Comparison of ENCODE assay signal across 8 mouse cellular contexts in genomic region chr7:35586055-35586905, GRCm38 (mm10). TPM values are rescaled to one million over a fixed set of nuclear protein-coding genes. Genes with fewer than 3 reads are reported as not detected.
DNase-seq lines count a peak whose midpoint lies in the region; ATAC-seq and TF ChIP-seq lines count a peak whose summit lies in the region.

Gene Ankrd27, plus strand, starts transcription at chr7:35586244.

- no peak for TF ChIP-seq EP300 in heart, postnatal 0 days (IDR thresholded peaks at IDR 0.05; ENCODE audit: low read depth)

- H3K27ac ChIP-seq in forebrain, embryonic 12.5 days = peak within 1 kb of the TSS; percentile 70; the same call in 1 of the 2 replicates
- H3K27ac ChIP-seq in heart, postnatal 0 days (ENCODE audit: low read depth) = peak within 1 kb of the TSS; percentile 5; the same call in 1 of the 2 replicates
- peak within 1 kb of the TSS; percentile 75 for H3K27ac ChIP-seq in liver, embryonic 16.5 days (ENCODE audit: low read length)
- peak within 1 kb of the TSS; percentile 74 for H3K27ac ChIP-seq in neural tube, embryonic 13.5 days (replicated peaks)
- no peak within 1 kb of the TSS; the same call in 1 of the 2 replicates for H3K27ac ChIP-seq in testis, adult 2 months (ENCODE audit: control insufficient read depth, insufficient read depth, low read depth, low read length)

- peak; percentile 96 for DNase-seq in c-Kit-positive CD71-positive TER-119-positive erythroid progenitor cells, embryonic 14.5 days (ENCODE audit: low spot score)
- DNase-seq in heart, postnatal 0 days (ENCODE audit: low spot score) = peak; percentile 95
- DNase-seq in kidney, postnatal 4 days = peak; percentile 96 to 97

- peaks cover 48% of the 10 kb centered on the region for H3K4me1 ChIP-seq in E14TG2a.4 (replicated peaks; ENCODE audit: low read depth, low read length)
- peaks cover 26% of the 10 kb centered on the region for H3K4me1 ChIP-seq in forebrain, embryonic 12.5 days
- H3K4me1 ChIP-seq in heart, postnatal 0 days (ENCODE audit: control insufficient read depth, insufficient read depth) = peaks cover 18% of the 10 kb centered on the region
- peaks cover 51% of the 10 kb centered on the region for H3K4me1 ChIP-seq in liver, embryonic 16.5 days (ENCODE audit: control insufficient read depth, low read depth, low read length)
- peaks cover 34% of the 10 kb centered on the region for H3K4me1 ChIP-seq in neural tube, embryonic 13.5 days (replicated peaks)
- peaks cover 27% of the 10 kb centered on the region for H3K4me1 ChIP-seq in testis, adult 2 months (ENCODE audit: control insufficient read depth, insufficient read depth, low read length)

- H3K4me3 ChIP-seq in E14TG2a.4 (replicated peaks; ENCODE audit: low read length) = peak within 1 kb of the TSS; percentile 97
- H3K4me3 ChIP-seq in forebrain, embryonic 12.5 days (replicated peaks) = peak within 1 kb of the TSS; percentile 72
- H3K4me3 ChIP-seq in heart, postnatal 0 days (ENCODE audit: low read depth, low read length) = peak within 1 kb of the TSS; percentile 81
- peak within 1 kb of the TSS; percentile 90 for H3K4me3 ChIP-seq in liver, embryonic 16.5 days (ENCODE audit: low read depth, low read length)
- peak within 1 kb of the TSS; percentile 72 for H3K4me3 ChIP-seq in neural tube, embryonic 13.5 days
- H3K4me3 ChIP-seq in testis, adult 2 months (ENCODE audit: control insufficient read depth, low read depth, low read length) = peak within 1 kb of the TSS; percentile 92

- peaks cover 19% of the 10 kb centered on the region for H3K36me3 ChIP-seq in E14TG2a.4 (ENCODE audit: insufficient read depth, low read length)
- H3K36me3 ChIP-seq in forebrain, embryonic 12.5 days (replicated peaks) = no peaks in the 10 kb centered on the region
- H3K36me3 ChIP-seq in heart, postnatal 0 days (replicated peaks; ENCODE audit: control insufficient read depth, insufficient read depth, low read length) = no peaks in the 10 kb centered on the region
- H3K36me3 ChIP-seq in liver, embryonic 16.5 days (ENCODE audit: control insufficient read depth, insufficient read depth) = no peaks in the 10 kb centered on the region
- no peaks in the 10 kb centered on the region for H3K36me3 ChIP-seq in neural tube, embryonic 13.5 days
- no peaks in the 10 kb centered on the region for H3K36me3 ChIP-seq in testis, adult 2 months (ENCODE audit: control insufficient read depth, insufficient read depth, low read length)

- peak; percentile 98 for ATAC-seq in forebrain, embryonic 12.5 days (ENCODE audit: low FRiP score)
- ATAC-seq in heart, postnatal 0 days (ENCODE audit: insufficient read depth, low read depth) = peak; percentile 98
- ATAC-seq in liver, embryonic 16.5 days (ENCODE audit: low read depth) = peak; percentile 94
- peak; percentile 99 for ATAC-seq in neural tube, embryonic 13.5 days (ENCODE audit: low read depth)

- no peak for TF ChIP-seq CTCF in E14TG2a.4 (conservative IDR thresholded peaks at IDR 0.05; ENCODE audit: low read length)
- no peak for TF ChIP-seq CTCF in heart, postnatal 0 days (IDR thresholded peaks at IDR 0.05; ENCODE audit: low read depth)
- no peak for TF ChIP-seq CTCF in testis, adult 2 months (IDR thresholded peaks at IDR 0.05; ENCODE audit: control insufficient read depth, insufficient read depth, insufficient replicate concordance, low read depth, low read length)

- peaks cover 27% of the 10 kb centered on the region for H3K27me3 ChIP-seq in E14TG2a.4 (ENCODE audit: insufficient read depth, low read length)
- H3K27me3 ChIP-seq in forebrain, embryonic 12.5 days = peaks cover 41% of the 10 kb centered on the region
- peaks cover 29% of the 10 kb centered on the region for H3K27me3 ChIP-seq in heart, postnatal 0 days (ENCODE audit: control insufficient read depth, insufficient read depth, low read length)
- peaks cover 35% of the 10 kb centered on the region for H3K27me3 ChIP-seq in liver, embryonic 16.5 days (ENCODE audit: control insufficient read depth, insufficient read depth, low read depth, low read length)
- H3K27me3 ChIP-seq in neural tube, embryonic 13.5 days = peaks cover 39% of the 10 kb centered on the region
- H3K27me3 ChIP-seq in testis, adult 2 months (ENCODE audit: control insufficient read depth, insufficient read depth, low read length) = no peaks in the 10 kb centered on the region

- H3K9ac ChIP-seq in forebrain, embryonic 12.5 days = peak within 1 kb of the TSS; percentile 75
- H3K9ac ChIP-seq in heart, postnatal 0 days (replicated peaks; ENCODE audit: low read depth, low read length) = peak within 1 kb of the TSS; percentile 67
- H3K9ac ChIP-seq in liver, embryonic 16.5 days (ENCODE audit: low read depth, low read length) = peak within 1 kb of the TSS; percentile 91
- H3K9ac ChIP-seq in neural tube, embryonic 13.5 days = peak within 1 kb of the TSS; percentile 76

- peak within 1 kb of the TSS; percentile 99 for H3K4me2 ChIP-seq in forebrain, embryonic 12.5 days
- H3K4me2 ChIP-seq in heart, postnatal 0 days (ENCODE audit: low read depth, low read length) = peak within 1 kb of the TSS; percentile 87
- H3K4me2 ChIP-seq in liver, embryonic 16.5 days (ENCODE audit: low read depth, low read length) = peak within 1 kb of the TSS; percentile 100
- H3K4me2 ChIP-seq in neural tube, embryonic 13.5 days = peak within 1 kb of the TSS; percentile 97

- TF ChIP-seq POLR2A in testis, adult 2 months (IDR thresholded peaks at IDR 0.05; ENCODE audit: control insufficient read depth, low read depth, low read length) = peak; percentile 71

- no peaks in the 10 kb centered on the region for H3K9me3 ChIP-seq in E14TG2a.4 (ENCODE audit: low read length)
- no peaks in the 10 kb centered on the region for H3K9me3 ChIP-seq in forebrain, embryonic 12.5 days
- no peaks in the 10 kb centered on the region for H3K9me3 ChIP-seq in heart, postnatal 0 days (replicated peaks; ENCODE audit: control insufficient read depth, low read length)
- H3K9me3 ChIP-seq in liver, embryonic 16.5 days (replicated peaks; ENCODE audit: control insufficient read depth, low read length) = no peaks in the 10 kb centered on the region
- no peaks in the 10 kb centered on the region for H3K9me3 ChIP-seq in neural tube, embryonic 13.5 days

- under 1% methylated on average over 49 of the region's 49 CpGs for WGBS in forebrain, embryonic 12.5 days
- WGBS in heart, postnatal 0 days = under 1% methylated on average over 49 of the region's 49 CpGs
- under 1% methylated on average over 49 of the region's 49 CpGs for WGBS in liver, embryonic 16.5 days (ENCODE audit: insufficient replicate concordance)
- WGBS in neural tube, embryonic 13.5 days = under 1% methylated on average over 49 of the region's 49 CpGs

RNA-seq across cellular contexts. Expression of gene Ankrd27, which starts in this region (rescaled TPM):
- 33.4 and 36.7 TPM in 2 replicates for polyA plus RNA-seq in forebrain, embryonic 12.5 days (2016; fragmentation: Nextera tagmentation; extraction: Ambion mirVana)
- total RNA-seq in heart, postnatal 0 days (2014; rRNA removed; ENCODE audit: low replicate concordance) = 9.5 and 19.3 TPM in 2 replicates
- polyA plus RNA-seq in heart, postnatal 0 days (2015; fragmentation: Nextera tagmentation; extraction: Ambion mirVana) = 8.9 and 9.6 TPM in 2 replicates
- polyA plus RNA-seq in liver, embryonic 16.5 days (2015; fragmentation: Nextera tagmentation; extraction: Ambion mirVana) = 23.3 and 23.9 TPM in 2 replicates
- polyA plus RNA-seq in neural tube, embryonic 13.5 days (2015; fragmentation: Nextera tagmentation; extraction: Ambion mirVana) = 16.4 and 21.9 TPM in 2 replicates
- polyA plus RNA-seq in testis, adult 2 months (2012; rRNA removed) = 12.8 and 15.0 TPM in 2 replicates
